Mouse (Mus musculus) lung, adult 2 months (tissue): ENCODE results near the gene Wasf3.

ENCODE experiments used
- CTCF ChIP-seq: fragments of 200-500 bp; IDR thresholded peaks from 2 replicates; pipeline ENCODE4 v1.5.1; 2011; ENCODE audit warnings: mild to moderate bottlenecking, low read length, control low read depth; ENCODE audit not compliant: insufficient read depth
- POLR2A ChIP-seq: fragments of 200-500 bp; IDR thresholded peaks from 2 replicates; pipeline ENCODE4 v1.6.1; 2011; ENCODE audit warnings: low read depth, mild to moderate bottlenecking, control low read depth, low read length, borderline replicate concordance; ENCODE audit errors: extremely low read depth

GRCm38 (mm10) chr5:146397253-146397652 lies 12.5 kb downstream of the Wasf3 start:
- no peak for TF ChIP-seq CTCF
- no peak for TF ChIP-seq POLR2A
